Mouse (Mus musculus) frontal cortex, adult (tissue): ENCODE data around the gene Trim44.

ENCODE experiments used
- ATAC-seq: cut with Nextera tagmentation; 2 replicates; pipeline ENCODE4 v1.9.2; 2017; ENCODE audit warnings: mild to moderate bottlenecking, moderate library complexity, mixed read lengths; ENCODE audit not compliant: low TSS enrichment

The Trim44 gene

GRCm38 (mm10) chr2:102365983-102366545 lies 41.6 kb downstream of the Trim44 start:
- no peak for ATAC-seq

DNA sequence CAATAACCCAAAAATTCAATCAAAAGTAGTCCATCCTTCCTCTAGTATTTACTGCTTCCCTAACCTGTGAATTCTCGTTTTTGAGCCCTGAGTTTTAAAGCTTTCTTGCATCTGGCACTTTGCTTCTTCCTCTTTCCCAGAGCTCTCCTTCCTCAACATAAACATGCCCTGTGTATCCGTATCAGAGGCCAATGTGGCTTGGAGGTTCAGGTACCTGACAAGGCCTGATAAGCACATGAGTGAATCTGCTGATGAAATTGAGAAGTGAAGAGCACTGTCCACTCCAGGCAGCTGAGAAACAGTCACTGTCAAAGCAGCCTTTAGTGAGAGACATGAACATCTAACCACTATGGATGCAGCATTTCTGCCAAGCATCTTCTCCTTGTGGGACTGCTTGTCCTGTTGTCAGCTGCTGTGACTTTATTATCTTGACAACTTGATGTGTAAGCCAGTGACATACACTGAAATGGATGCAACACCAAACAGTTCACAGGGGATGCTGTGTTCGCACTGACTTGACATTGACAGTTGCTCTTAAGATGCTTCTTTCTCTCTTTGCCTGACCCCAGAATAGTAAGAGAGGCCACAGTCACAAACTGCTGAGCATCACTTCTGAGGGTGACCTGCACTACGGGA lies 42.9 kb downstream of the Trim44 start:
- ATAC-seq: no peak

DNA sequence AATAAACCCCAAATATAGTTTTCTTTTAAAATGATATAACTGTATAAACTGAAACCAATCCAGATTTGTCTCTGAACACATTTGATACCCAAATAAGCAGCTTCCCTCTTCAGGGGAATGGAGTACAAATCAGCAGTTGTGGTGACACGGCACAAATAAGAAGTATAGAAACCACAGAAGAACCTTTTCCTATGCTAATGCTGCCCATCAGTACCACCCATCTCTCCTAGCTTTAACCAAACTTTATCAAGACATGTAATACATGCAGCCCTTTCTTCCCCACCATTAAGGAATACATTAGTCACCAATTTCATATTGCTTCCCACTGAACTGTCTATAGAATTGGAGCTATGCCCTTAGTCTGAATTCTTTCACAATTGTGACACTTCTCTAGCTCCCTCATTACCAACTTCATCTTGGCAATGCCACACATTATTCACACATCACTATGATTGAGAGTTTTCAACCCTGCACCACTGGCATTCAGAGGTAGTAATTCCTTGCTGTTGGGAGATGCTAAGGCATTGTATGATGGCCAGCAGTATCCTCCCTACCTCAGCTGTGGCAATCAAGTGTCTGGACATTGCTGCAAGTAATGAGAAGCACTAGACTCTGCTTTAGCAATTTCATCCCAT lies 44.6 kb downstream of the Trim44 start:
- ATAC-seq: 0 out of 2 replicates have a peak, but pooled peaks have one; percentile 13

DNA sequence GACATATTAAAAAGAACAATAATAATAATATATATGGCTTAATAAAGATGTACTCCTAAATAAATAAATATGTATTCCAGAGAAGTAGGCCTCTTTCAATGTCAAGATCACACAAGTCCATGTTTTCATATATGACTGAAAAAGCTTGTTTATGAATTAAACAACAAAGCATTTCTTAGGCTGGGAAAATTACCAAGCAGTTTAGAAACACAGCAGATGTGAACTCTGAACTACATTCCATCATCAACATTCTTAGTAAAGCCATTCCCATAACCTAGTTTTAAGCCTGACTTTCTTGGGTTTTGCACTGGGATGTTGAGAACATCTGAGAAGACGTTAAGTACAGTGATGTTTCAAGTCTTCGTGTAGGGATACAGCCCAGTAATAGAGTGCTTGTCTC lies 45.4 kb downstream of the Trim44 start:
- ATAC-seq: no peak

DNA sequence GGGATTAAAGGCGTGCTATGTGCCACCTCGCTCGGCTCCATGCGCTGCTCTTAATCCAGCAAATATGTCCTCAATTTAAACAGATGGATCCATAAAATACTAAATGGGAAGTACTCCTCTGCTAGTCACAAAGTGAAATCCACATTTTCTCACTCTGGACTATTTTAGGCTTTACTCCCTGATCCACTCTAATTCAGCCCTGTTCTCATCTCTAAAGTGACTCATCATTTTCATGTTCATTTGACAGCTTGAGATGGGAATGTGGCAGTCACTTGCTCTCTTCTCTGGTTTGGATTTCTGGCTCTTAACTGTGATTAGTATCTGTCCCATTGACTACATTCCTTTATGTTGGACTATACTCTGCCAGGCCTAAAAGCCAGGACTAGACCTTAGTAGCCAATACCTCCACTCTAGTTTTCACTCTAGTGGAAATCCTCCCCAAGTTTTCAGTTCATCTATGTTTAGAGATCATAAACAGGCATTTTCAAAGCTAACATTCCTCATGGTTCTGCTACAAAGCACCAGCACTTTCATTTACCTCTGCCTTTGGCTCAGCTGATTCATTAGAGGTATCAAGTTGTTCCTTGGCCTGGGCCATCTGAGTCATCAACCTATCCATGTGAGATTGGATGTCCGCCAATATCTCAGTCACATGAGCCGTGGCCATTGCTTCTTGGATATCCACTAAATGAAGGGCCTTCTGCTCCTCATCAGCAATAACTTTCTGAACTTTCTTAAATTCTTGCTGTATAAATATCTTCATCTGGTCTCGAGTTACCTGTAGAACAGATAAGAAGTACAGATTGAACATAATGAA lies 50.5 kb downstream of the Trim44 start:
- ATAC-seq: peak; percentile 93

- peak; percentile 80 for ATAC-seq
These were observed 53.6 kb downstream of the Trim44 start for GRCm38 (mm10) chr2:102354076-102354475.

- no peak for ATAC-seq
These were observed 66.2 kb downstream of the Trim44 start for GRCm38 (mm10) chr2:102341429-102341828.

- ATAC-seq: no peak
These were observed 70.8 kb downstream of the Trim44 start for GRCm38 (mm10) chr2:102336816-102337215.

- ATAC-seq: no peak
These were observed 75.7 kb downstream of the Trim44 start for GRCm38 (mm10) chr2:102331932-102332331.

DNA sequence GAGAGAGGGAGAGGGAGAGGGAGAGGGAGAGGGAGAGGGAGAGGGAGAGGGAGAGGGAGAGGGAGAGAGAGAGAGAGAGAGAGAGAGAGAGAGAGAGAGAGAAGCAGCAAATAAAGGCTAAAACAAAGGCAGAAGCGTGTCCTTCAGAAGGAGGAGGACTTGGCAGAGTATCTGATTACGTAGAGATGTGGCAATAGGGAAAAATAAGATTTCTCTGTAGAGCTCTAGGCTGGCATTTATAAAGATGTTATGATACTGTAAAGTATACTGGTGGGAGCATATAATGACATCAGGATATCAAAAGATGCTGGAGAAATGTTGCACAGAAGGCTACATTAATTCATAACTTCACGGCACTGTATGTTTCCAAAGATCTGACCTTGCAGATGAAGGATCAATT lies 76.5 kb downstream of the Trim44 start:
- no peak for ATAC-seq

GRCm38 (mm10) chr2:102325921-102326320 lies 81.7 kb downstream of the Trim44 start:
- no peak for ATAC-seq

GRCm38 (mm10) chr2:102324336-102324735 lies 83.3 kb downstream of the Trim44 start:
- ATAC-seq: no peak

GRCm38 (mm10) chr2:102316540-102316939 lies 91.1 kb downstream of the Trim44 start:
- peak; percentile 94 for ATAC-seq

DNA sequence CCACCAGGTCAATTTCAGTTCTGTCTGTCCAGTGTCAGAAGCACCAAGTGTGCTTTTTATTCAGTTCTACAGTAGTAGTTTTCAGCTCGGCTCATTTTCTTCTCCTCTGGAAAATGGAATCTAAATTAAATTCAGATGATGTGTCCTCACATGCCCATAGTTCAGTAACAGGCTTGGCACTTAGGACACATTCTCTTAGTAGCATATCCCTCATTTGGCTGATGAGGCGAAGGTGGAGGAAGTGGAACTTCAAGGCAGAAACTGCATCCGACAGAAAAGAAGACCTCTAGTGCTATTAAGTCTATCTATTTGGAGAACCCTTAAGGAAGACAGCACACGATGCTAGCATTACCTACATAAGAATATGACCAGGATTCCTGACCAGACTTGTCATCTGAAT lies 92.5 kb downstream of the Trim44 start:
- ATAC-seq: no peak

GRCm38 (mm10) chr2:102314610-102315009 lies 93.0 kb downstream of the Trim44 start:
- no peak for ATAC-seq

- no peak for ATAC-seq
These were observed 93.6 kb downstream of the Trim44 start for GRCm38 (mm10) chr2:102314068-102314467.

- ATAC-seq: no peak
These were observed 94.7 kb downstream of the Trim44 start for GRCm38 (mm10) chr2:102312903-102313302.

DNA sequence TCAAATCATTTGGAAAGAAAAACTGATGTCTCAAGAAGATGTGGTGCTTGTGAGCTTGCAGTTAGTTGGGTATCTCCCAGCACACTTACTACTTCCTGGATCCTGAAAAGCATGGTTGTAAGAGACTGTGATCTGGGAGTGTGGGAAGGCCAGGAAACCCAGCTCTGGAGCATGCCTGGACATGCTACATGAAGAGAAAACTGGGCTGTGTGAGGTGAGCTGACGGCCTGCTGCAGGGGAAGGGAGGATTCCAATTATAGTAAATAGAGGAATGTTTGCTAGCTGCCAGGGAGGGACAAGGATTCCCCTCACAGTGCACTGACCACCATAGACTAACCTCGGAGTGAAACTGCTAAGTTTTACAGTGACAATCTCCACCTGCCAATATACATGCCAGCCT lies 104.4 kb downstream of the Trim44 start:
- ATAC-seq: 0 out of 2 replicates have a peak, but pooled peaks have one; percentile 1

- ATAC-seq: peak; percentile 91
These were observed 105.1 kb downstream of the Trim44 start for GRCm38 (mm10) chr2:102302532-102302931.

- no peak for ATAC-seq
These were observed 112.8 kb downstream of the Trim44 start for GRCm38 (mm10) chr2:102294827-102295270.

- ATAC-seq: peak; percentile 15; the same call in 1 of the 2 replicates
These were observed 114.4 kb downstream of the Trim44 start for GRCm38 (mm10) chr2:102293181-102293580.

DNA sequence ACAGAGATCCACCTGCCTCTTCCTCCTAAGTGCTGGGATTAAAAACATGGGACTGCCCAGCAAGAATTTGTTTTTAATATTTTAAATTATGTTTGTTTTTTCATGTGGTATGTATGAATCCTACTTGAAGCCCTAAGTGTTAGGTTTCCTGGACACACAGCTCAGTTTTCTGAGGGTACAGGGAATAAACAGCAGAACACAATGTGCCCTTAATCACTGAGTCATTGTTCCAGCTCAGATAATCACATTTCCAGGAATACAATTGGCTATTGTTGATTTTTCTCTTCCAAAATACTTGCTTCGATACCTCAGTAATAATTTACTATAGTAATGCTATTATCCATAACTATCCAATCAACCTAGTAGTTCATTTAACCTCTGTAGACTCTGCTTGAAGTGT lies 115.6 kb downstream of the Trim44 start:
- ATAC-seq: no peak
